Mouse (Mus musculus) ES-Bruce4 (cell line): ENCODE measurements around the gene Zfp146. TPM values are rescaled to one million over a fixed set of nuclear protein-coding genes. Genes with fewer than 3 reads are reported as not detected.

Experiments
- H3K27ac ChIP-seq: 2 replicates; pipeline ENCODE4 v1.5.1; 2012; ENCODE audit warnings: low read length, inconsistent platforms; ENCODE audit not compliant: insufficient read depth
- H3K27me3 ChIP-seq: 2 replicates; pipeline ENCODE4 v1.6.1; 2012; ENCODE audit warnings: mild to moderate bottlenecking, low read length, inconsistent platforms; ENCODE audit not compliant: control insufficient read depth, poor library complexity, insufficient read depth, severe bottlenecking
- H3K36me3 ChIP-seq: 2 replicates; pipeline ENCODE4 v1.6.1; 2012; ENCODE audit warnings: inconsistent platforms, mild to moderate bottlenecking, low read length, moderate library complexity; ENCODE audit not compliant: control insufficient read depth, poor library complexity, insufficient read depth, severe bottlenecking
- H3K4me1 ChIP-seq: one replicate; pipeline ENCODE4 v1.8.1; 2011; ENCODE audit warnings: low read length; ENCODE audit not compliant: control insufficient read depth, insufficient read depth
- H3K4me3 ChIP-seq: 2 replicates; pipeline ENCODE4 v1.5.1; 2011; ENCODE audit warnings: low read depth, mild to moderate bottlenecking, low read length
- H3K9ac ChIP-seq: 2 replicates; pipeline ENCODE4 v1.6.1; 2012; ENCODE audit warnings: low read depth, mild to moderate bottlenecking, inconsistent platforms; ENCODE audit not compliant: poor library complexity, severe bottlenecking
- H3K9me3 ChIP-seq: replicated peaks from 2 replicates; pipeline ENCODE4 v1.6.1; 2012; ENCODE audit warnings: mild to moderate bottlenecking, low read length, inconsistent platforms; ENCODE audit not compliant: control insufficient read depth, poor library complexity, insufficient read depth, severe bottlenecking
- CTCF ChIP-seq: IDR thresholded peaks from one replicate; pipeline ENCODE4 v1.8.1; 2011; ENCODE audit warnings: low read depth, low read length
- EP300 ChIP-seq: IDR thresholded peaks from 2 replicates; pipeline ENCODE4 v1.6.1; 2011; ENCODE audit warnings: low read depth, low read length; ENCODE audit not compliant: insufficient read depth
- POLR2A ChIP-seq: IDR thresholded peaks from one replicate; pipeline ENCODE4 v1.8.1; 2011; ENCODE audit warnings: low read length; ENCODE audit not compliant: insufficient read depth
- polyA plus RNA-seq: library from polyadenylated mRNA; stranded (reverse); fragments of >200 nt; gene quantifications from 2 replicates; pipeline ENCODE4 v1.2.4, GENCODE M21; 2011; ENCODE audit warnings: low read depth; ENCODE audit not compliant: missing spikeins, insufficient read depth, insufficient read length

The Zfp146 gene
- polyA plus RNA-seq, 1 experiment, result 44.4 TPM

DNA sequence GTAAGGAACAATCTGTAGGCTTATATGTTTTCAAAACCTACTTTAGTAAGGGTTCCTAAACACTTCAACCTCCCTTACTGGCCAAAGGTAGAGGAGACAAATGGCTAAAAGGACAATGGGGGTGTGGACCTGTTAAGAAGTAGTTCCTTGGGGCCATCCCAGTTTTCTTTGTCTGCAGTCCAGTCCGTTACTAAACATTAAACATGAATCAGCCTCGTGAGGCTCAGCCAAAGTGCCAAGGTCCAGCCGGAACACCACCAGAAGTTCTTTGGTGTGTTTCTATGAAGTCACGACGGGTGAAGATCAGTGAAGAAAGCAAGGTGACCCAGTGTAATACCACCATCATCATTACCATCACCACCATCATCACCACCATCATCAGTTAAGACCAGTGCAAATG is 22.5 kb downstream of the Zfp146 start:
- Histone ChIP-seq H3K4me3 (no peak overlapping the region), H3K9ac (no peak overlapping the region), H3K27ac (no peak overlapping the region), H3K36me3 (no peaks in the 10 kb centered on the region), H3K4me1 (peaks cover 1% of the 10 kb centered on the region), H3K9me3 (peaks cover 9% of the 10 kb centered on the region; the same call in 1 of the 2 replicates), H3K27me3 (no peaks in the 10 kb centered on the region)
- no peak for TF ChIP-seq POLR2A
- TF ChIP-seq EP300, result no peak
- no peak for TF ChIP-seq CTCF

DNA sequence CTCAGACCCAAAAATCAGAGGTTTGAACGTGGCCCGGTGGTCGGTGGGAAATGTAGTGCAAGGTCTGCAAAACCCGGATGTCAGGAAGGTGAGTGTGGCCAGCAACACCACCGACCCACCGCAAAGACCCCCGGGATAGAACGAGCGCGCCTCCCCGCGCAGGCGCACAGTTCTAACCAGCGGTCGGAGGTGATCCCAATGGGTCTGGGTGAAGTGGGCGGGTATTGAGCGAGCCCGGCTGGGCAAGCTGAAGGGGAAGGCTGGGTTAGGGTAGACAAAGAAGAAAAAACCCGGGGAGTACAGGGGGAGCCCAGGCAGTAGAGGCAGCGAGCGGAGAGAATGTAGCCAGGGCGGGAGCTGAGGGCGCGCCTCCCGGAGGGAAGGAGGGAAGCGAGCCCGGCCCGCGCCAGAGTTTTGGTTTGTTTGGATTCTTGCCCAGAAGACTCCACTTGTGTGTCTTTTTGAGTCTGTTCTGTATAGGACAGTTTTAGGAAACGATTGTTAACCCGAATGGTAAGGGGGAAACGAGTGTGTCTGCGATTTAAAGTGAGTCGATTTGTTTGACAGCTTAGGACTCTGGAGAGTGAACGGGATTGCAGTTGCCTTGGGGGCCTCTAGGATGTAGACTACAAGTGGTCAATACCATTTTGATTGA is 25.9 kb downstream of the Zfp146 start:
- Histone ChIP-seq H3K4me3 (peak overlapping the region; percentile 74), H3K4me1 (peaks cover 1% of the 10 kb centered on the region), H3K27ac (no peak overlapping the region; the same call in 1 of the 2 replicates), H3K36me3 (no peaks in the 10 kb centered on the region), H3K27me3 (no peaks in the 10 kb centered on the region), H3K9ac (peak overlapping the region; percentile 69), H3K9me3 (no peaks in the 10 kb centered on the region)
- TF ChIP-seq POLR2A (no peak), EP300 (no peak), CTCF (no peak)

- Histone ChIP-seq H3K4me1 (peaks cover 1% of the 10 kb centered on the region), H3K9ac (peak overlapping the region; percentile 69), H3K27ac (no peak overlapping the region), H3K4me3 (peak overlapping the region; percentile 74), H3K27me3 (no peaks in the 10 kb centered on the region), H3K9me3 (no peaks in the 10 kb centered on the region), H3K36me3 (no peaks in the 10 kb centered on the region)
- no peak for TF ChIP-seq EP300
- TF ChIP-seq CTCF, result no peak
- TF ChIP-seq POLR2A, result no peak
Measured at GRCm38 (mm10) chr7:30143170-30143554, 26.4 kb downstream of the Zfp146 start.

GRCm38 (mm10) chr7:30136826-30137225 is 32.7 kb downstream of the Zfp146 start:
- peaks cover 12% of the 10 kb centered on the region for H3K36me3 ChIP-seq
- no peak for TF ChIP-seq CTCF
- TF ChIP-seq EP300, result no peak
- no peak for TF ChIP-seq POLR2A
- H3K27ac ChIP-seq, result no peak overlapping the region

GRCm38 (mm10) chr7:30132396-30132795 is 37.2 kb downstream of the Zfp146 start:
- Histone ChIP-seq H3K4me1 (no peaks in the 10 kb centered on the region), H3K9ac (no peak overlapping the region), H3K4me3 (no peak overlapping the region), H3K27me3 (no peaks in the 10 kb centered on the region), H3K36me3 (peaks cover 14% of the 10 kb centered on the region), H3K27ac (no peak overlapping the region), H3K9me3 (no peaks in the 10 kb centered on the region)
- TF ChIP-seq POLR2A (no peak), EP300 (no peak), CTCF (no peak)

More at GRCm38 (mm10) chr7:30136826-30137225, 32.7 kb downstream of the Zfp146 start:
- Histone ChIP-seq H3K4me3 (no peak overlapping the region), H3K27me3 (no peaks in the 10 kb centered on the region), H3K9ac (no peak overlapping the region), H3K9me3 (no peaks in the 10 kb centered on the region), H3K4me1 (no peaks in the 10 kb centered on the region)

DNA sequence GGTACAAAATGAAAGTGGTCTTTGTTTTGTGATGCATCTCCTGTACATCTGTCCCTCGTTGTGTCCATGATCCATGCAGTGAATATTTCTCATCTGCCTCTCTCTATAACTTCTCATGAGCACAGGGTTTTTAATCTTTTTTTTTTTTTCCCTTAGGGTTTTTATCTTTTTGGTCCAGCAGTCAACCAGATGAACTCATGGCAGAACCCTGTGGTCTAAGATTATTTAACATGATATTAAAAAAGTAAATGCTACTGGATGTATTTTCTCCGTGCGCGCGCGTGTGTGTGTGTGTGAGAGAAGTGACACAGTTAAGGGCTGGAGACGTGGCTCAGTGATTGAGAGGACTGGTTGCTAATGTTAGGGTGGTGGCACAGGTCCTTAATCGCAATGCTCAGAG is 39.6 kb downstream of the Zfp146 start:
- TF ChIP-seq EP300, result no peak
- no peak for TF ChIP-seq CTCF
- no peak for TF ChIP-seq POLR2A
- H3K4me3 ChIP-seq, result no peak overlapping the region
- H3K27ac ChIP-seq, result no peak overlapping the region
- no peaks in the 10 kb centered on the region for H3K27me3 ChIP-seq
- H3K4me1 ChIP-seq, result no peaks in the 10 kb centered on the region
- H3K9ac ChIP-seq, result no peak overlapping the region
- peaks cover 14% of the 10 kb centered on the region for H3K36me3 ChIP-seq
- H3K9me3 ChIP-seq, result no peaks in the 10 kb centered on the region
